Mouse (Mus musculus): ENCODE measurements at regions not wholly inside any gene's neighbourhood (a gene's known extent, or its start where the extent isn't known, plus 50 kb on each side); places are given as distances from the start of the nearest gene placed in this dataset.

DNA sequence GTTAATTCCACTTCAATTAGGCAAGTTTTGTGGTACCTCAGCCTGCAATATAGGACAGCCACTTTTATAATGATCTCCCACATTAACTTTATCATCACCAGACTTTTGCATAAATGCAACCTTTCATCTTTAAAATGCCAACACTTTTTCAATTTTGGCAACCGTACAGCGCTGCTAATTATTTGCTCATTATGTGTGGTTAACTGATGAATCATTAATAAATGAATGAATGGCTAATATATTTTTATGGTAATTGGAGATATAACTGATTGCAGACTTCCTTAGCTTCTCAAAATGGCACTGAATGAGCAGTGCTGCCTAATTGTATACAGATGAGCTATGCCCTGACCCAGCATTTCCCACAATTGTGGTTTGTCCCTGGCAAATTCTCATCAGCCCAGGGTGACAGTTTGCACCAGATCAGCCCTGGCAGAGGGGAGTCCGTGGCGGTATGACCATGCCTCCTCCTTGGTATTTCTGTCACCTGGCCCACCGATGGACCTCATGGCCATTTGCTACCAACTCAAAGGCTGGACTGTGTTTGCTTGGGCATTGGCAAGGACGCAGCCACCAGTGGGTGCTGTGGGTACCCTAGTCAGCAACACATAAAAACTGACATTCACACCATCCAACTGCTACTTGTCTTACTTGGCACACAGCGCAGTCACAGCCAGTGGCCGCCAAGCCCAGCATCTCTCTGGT lies 173.7 kb upstream of the Lmo4 start:
- TF ChIP-seq POLR2A (IDR thresholded peaks at IDR 0.05; ENCODE audit: insufficient read depth, low read depth, low read length) (no peak), CTCF (IDR thresholded peaks at IDR 0.05) (no peak), EP300 (IDR thresholded peaks at IDR 0.05; ENCODE audit: insufficient read depth, low read depth, low read length) (no peak)
